Mouse (Mus musculus) gastrocnemius, adult 2 months (tissue): ENCODE measurements at regions not wholly inside any gene's neighbourhood (a gene's known extent, or its start where the extent isn't known, plus 50 kb on each side); places are given as distances from the start of the nearest gene placed in this dataset.

ENCODE experiments used
- DNase-seq: peaks from one replicate; pipeline ENCODE4 v3.0.0; 2022
- H3K27ac ChIP-seq: fragments of 200-600 bp; 2 replicates; pipeline ENCODE4 v1.8.1; 2022; ENCODE audit warnings: mild to moderate bottlenecking
- H3K4me3 ChIP-seq: fragments of 200-600 bp; 2 replicates; pipeline ENCODE4 v1.8.1; 2022; ENCODE audit warnings: mild to moderate bottlenecking, moderate library complexity
- CTCF ChIP-seq: fragments of 200-600 bp; IDR thresholded peaks from 2 replicates; pipeline ENCODE4 v1.8.1; 2022; ENCODE audit warnings: antibody characterized with exemption, mild to moderate bottlenecking, moderate library complexity
- intact Hi-C: fragments of 180-260 bp; cut with DNase I; formaldehyde crosslinking; loops from one replicate; pipeline ENCODE4 v1.15.1; 2025

DNA sequence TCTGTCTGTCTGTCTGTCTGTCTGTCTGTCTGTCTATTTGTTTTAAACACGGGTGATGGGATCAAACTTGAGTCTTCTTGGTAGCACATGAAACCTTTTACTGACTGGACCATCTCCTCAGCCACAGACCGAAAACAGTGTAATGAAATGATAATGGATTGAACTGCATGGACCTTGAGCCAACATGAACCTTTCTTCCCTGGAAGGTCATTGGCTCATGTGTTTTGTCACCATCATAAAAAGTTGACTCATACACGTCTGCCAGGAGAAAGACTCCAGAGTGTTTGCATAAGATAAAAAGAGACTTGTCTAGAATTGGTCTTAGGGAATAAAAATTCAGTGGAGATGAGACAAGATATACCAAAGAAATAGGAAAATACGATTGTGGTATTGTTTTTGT lies 176.4 kb downstream of the Gm10295 start:
- no peak overlapping the region for H3K27ac ChIP-seq
- TF ChIP-seq CTCF, result no peak
- DNase-seq, result no peak
- no peak overlapping the region for H3K4me3 ChIP-seq
- intact Hi-C loops, result no loop called here

DNA sequence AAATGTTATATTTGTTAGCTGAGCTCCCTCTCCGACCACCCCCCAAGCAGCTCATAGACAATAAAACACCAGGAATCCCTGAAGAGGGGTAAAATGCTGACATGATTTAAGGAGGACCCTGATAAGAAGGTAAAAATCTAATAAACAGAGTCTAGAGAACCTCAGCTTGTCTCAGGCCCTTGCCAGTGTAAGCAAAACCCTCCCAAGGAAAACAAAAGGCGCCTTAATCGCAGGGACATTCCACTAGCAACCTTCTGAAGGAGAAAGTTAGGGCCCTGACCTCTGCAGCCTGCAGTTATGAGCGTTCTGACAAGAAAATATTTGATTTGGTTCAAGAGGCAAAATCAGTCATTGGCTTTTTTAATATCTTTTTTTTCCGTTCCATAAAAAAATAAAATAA lies 212.2 kb downstream of the Gm10295 start:
- no peak overlapping the region for H3K27ac ChIP-seq
- intact Hi-C loops, result no loop called here
- no peak for TF ChIP-seq CTCF
- DNase-seq, result no peak
- H3K4me3 ChIP-seq, result no peak overlapping the region

DNA sequence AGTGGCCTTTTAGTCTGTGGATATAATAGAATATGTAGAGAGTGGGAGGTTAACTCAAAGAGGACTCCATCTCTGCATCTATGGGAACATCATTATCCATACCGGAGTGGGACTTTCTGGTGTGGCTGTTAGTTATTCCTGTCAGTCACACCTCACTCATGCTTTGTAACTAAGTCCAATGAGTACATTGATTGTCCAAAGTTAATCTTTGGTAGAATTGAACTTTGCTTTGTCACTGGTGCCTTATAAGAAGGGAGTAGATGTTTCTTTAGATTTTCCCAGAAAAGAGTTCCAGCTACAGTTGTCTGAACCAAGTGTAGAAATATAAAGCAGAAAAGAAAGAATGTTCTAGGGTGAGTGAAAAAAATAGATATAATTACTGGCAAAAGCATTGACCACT lies 221.3 kb downstream of the Gm10295 start:
- DNase-seq, result no peak
- TF ChIP-seq CTCF, result no peak
- intact Hi-C loops, result no loop called here
- Histone ChIP-seq H3K27ac (no peak overlapping the region), H3K4me3 (no peak overlapping the region)

DNA sequence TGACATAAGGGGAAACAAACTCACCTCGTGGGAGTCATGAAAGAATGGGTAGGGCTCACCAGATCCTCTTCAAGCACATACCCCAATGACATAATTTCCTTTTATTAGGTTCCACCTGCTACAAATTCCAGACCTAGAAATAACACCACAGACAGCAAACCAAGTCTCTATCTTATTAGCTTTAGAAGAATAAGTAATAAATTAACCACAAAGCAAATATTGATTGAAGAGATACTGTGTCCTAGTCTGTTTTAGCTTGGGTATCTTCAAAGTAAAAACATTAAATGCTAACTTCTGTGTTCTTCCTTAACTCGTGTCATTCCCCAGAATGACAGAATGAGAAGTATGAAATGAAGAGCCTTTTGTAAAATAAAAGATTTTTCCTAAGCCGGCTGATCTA lies 222.4 kb downstream of the Gm10295 start:
- intact Hi-C loops, result no loop called here
- no peak for DNase-seq
- no peak overlapping the region for H3K4me3 ChIP-seq
- H3K27ac ChIP-seq, result no peak overlapping the region
- no peak for TF ChIP-seq CTCF

DNA sequence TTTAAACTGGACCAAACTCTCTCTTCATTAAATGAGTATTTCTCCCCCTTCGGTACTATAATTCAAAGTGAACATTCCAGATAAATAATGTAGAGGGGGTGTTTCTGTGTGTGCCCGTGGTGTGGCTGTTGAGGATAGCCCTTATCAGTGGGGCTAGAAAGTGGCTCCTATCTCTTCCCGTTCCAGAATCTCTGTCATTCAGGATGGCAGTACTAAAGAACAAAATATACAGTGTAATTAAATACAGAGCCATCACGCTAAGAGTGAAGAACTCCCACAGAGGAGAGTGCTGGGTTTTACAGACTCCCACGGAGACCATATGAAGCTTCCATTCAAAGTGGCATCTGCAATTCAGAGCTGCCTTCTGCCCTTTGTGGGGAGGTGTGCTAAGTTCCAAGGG lies 229.8 kb downstream of the Gm10295 start:
- no peak for DNase-seq
- H3K27ac ChIP-seq, result no peak overlapping the region
- no peak overlapping the region for H3K4me3 ChIP-seq
- TF ChIP-seq CTCF, result no peak
- intact Hi-C loops, result no loop called here

DNA sequence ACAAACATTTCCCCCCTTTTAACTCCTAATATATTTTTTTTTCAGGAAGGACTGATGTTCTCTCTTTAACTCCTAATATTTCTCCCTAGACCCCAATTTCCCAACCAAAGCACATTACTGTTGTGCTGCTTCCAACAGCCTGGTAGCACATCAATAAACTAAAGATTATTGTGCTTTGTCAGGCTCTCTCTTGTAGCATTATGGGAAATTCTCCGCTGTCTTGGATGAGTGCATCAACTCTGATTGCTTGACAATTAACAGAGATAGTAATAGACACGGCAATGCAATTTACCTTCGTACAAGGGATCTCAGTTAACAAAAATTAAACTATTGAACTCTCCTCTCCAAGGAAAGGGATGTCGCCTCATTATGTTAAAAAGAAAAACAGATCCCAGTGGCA lies 230.3 kb downstream of the Gm10295 start:
- no peak for TF ChIP-seq CTCF
- intact Hi-C loops, result no loop called here
- DNase-seq, result no peak
- Histone ChIP-seq H3K4me3 (no peak overlapping the region), H3K27ac (no peak overlapping the region)

DNA sequence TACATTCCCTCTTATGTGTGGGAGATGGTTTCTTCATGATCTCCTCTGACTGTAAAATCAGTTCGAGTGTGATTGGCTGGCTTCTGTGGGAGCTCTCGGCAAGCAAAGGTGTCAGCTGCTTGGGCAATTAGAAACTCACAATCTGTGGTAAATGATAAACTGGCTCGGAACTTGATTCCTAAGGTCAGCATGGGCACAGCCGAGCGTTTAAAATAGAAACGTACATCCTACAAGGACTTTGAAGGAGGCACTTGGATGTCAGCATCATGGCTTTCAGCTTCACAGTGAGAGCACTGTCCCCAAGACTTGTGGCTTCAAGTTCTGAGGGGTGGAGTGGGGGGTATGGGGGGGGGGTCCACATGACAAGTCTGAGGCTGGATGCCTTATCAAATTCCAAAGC lies 231.3 kb downstream of the Gm10295 start:
- H3K27ac ChIP-seq, result no peak overlapping the region
- intact Hi-C loops, result no loop called here
- no peak overlapping the region for H3K4me3 ChIP-seq
- no peak for TF ChIP-seq CTCF
- DNase-seq, result no peak

DNA sequence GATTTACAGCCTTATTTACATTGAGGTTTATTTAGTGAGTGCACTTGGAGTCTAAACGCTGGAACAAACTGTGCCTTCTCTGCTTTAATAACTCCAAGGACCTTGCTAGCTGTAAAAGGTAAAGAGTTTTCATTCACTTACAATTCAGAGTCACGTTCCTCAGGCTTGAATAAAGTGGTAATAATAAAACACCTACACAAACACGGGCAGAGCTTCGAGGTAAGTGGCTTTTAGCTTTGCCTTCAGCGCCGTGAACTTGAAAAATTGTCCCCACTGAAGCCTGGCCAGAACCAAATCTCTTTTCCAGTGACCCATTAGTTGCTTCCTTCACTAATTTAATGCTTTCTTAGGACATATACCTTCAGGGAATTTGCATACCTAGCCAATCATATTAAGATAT lies 244.2 kb downstream of the Gm10295 start:
- intact Hi-C loops, result no loop called here
- TF ChIP-seq CTCF, result no peak

DNA sequence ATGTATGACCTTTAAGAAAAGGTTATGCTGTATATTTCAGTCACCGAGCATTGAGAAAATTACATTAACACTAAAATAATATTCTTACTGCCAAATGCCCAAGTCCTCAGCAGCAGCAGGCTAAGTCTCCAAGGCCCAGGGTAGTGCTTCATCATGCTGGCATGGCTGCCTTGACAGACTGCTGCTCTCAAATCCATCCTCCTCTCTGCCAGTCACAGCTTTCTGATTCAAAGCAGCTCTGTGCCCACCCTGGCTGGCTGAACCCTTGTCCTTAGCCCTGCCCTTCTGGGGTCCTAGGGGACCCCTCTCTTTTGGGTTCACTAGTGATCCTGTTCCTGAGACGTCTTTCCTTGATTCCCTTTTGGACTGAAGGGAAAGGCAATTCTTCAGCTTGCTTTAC lies 251.0 kb downstream of the Gm10295 start:
- Histone ChIP-seq H3K4me3 (no peak overlapping the region), H3K27ac (no peak overlapping the region)
- no peak for TF ChIP-seq CTCF
- no peak for DNase-seq
- intact Hi-C loops, result no loop called here

More for the DNA sequence above, 244.2 kb downstream of the Gm10295 start:
- DNase-seq, result no peak
- Histone ChIP-seq H3K27ac (no peak overlapping the region), H3K4me3 (no peak overlapping the region)

DNA sequence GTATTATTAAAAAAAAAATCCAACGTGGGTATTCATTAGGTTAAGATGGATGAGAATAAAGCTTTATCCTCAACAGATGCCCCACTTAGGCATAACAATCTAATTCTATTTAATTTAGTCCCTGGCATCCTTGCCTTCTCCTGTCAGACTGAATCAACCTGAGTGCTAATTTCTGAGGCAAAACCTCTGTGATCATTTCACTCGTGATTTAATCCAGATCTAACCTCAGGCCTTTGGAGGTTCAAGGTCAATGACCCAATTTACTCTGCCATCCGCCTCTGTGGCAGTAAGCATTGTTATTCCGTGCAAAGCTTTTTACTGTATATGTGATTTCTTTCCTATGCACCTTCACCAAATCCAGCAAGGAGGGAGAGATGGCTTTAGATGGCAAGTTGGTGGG lies 253.0 kb downstream of the Gm10295 start:
- H3K27ac ChIP-seq, result no peak overlapping the region
- no peak for DNase-seq
- H3K4me3 ChIP-seq, result no peak overlapping the region
- TF ChIP-seq CTCF, result no peak
- intact Hi-C loops, result no loop called here

DNA sequence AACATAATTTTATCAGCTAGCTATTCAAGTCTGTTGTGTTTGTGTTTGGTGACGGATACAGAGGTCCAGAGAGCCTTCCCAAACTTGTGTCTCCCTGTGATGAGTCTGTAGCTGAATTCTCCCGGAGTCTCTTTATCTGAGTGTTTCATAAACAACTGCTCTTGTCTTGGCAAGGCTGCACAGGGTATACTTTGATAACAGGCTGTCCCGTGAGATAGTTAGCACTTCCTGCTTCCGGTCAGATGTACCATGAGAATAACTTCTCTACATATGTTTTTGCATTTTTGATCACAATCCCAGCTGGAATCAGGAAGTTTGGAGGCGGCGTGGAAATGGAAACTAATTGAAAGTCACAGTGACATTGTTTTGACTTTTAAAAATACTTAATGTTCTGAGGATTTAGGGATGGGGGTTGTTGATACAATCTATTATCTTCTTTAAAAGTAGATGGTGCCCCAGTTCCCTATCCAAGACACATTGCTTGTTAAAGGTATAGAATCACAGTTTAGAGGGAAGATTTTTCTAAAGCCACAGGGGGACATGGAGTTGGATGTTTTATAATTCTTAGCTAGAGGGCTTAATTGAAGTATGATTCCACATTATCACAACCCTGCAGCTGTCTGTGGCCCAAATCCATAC lies 257.9 kb downstream of the Gm10295 start:
- peak overlapping the region; percentile 29 for H3K27ac ChIP-seq
- DNase-seq, result no peak
- intact Hi-C loops, result no loop called here
- TF ChIP-seq CTCF, result no peak
- no peak overlapping the region for H3K4me3 ChIP-seq

DNA sequence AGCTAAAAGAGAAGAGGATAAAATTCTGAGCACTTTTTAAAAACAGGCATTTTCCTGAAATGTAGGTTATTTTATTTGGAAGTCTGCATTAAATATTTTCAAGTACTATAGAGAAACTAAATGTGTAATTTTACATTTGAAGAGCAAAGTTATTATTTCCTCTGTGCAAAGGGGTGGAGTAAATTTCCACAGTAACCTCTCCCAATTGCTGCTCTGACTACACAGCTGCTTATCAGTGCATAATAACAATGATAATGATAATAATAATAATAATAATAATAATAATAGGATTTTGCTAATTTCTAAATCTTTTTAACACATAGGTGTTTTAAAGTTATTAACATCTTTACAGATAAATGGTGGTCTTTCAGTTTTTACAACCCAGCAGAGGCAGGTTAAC lies 258.5 kb downstream of the Gm10295 start:
- no peak for TF ChIP-seq CTCF
- intact Hi-C loops, result no loop called here
- DNase-seq, result no peak
- H3K4me3 ChIP-seq, result no peak overlapping the region
- H3K27ac ChIP-seq, result peak overlapping the region; percentile 56; the same call in 1 of the 2 replicates

DNA sequence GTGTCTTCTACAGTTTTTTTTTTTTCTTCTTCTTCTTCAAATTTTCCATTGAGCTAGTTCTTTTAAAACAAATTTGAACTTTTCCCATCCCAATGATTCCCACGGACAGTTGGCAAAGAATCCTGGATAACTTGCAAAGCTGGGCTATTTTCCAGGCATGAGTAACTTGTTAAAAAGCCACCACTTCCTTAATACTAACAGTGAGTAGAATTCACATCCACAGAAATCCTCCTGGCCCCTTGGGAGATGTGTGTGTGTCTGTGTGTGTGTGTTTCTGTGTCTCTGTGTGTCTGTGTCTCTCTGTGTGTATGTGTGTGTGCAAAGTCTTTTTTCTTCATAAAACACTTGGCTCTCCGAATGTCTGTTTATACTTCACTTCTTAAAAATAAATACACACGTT lies 259.0 kb downstream of the Gm10295 start:
- intact Hi-C loops, result no loop called here
- Histone ChIP-seq H3K4me3 (no peak overlapping the region), H3K27ac (peak overlapping the region; percentile 56; the same call in 1 of the 2 replicates)
- DNase-seq, result peak; percentile 22
- no peak for TF ChIP-seq CTCF
